Mouse (Mus musculus) G1E (cell line): Measurements from ENCODE around the gene Snx30.

Source experiments
- CTCF ChIP-seq: IDR thresholded peaks from 2 replicates; pipeline ENCODE4 v1.5.1; 2012; ENCODE audit warnings: low read depth, low read length, inconsistent platforms, mixed read lengths
- GATA1 ChIP-seq: IDR thresholded peaks from 2 replicates; pipeline ENCODE4 v1.6.1; 2012; ENCODE audit warnings: borderline replicate concordance, low read length, inconsistent platforms, mixed read lengths
- GATA2 ChIP-seq: IDR thresholded peaks from 2 replicates; pipeline ENCODE4 v1.6.1; 2012; ENCODE audit warnings: low read depth, low read length, inconsistent platforms, borderline replicate concordance

DNA sequence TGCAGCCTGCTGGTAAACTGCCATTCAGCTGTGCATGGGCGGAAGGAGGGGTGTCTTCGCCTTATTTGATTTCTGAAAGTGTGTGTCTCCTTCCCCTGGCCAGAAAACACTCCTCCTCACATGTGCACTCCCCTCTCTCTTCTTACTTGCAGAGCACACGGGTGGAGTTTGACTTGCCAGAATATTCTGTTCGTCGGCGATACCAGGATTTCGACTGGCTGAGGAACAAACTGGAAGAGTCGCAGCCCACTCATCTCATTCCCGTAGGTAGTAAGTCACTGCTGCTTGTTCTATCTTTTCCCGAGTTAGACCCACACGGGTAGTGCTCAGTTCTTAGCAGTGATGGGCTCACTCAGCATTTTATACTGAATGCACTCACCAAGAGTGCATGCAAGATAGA lies 62.4 kb downstream of the Snx30 start:
- TF ChIP-seq CTCF, result no peak
- TF ChIP-seq GATA2, result no peak
- no peak for TF ChIP-seq GATA1
